Mouse (Mus musculus) ovary, adult 18-20 months (tissue): ENCODE measurements around the gene Gabra5.

Experiments used
- DNase-seq: peaks from one replicate; pipeline ENCODE4 v3.0.0; 2022; ENCODE audit warnings: low spot score, mixed read lengths

Gabra5 gene

DNA sequence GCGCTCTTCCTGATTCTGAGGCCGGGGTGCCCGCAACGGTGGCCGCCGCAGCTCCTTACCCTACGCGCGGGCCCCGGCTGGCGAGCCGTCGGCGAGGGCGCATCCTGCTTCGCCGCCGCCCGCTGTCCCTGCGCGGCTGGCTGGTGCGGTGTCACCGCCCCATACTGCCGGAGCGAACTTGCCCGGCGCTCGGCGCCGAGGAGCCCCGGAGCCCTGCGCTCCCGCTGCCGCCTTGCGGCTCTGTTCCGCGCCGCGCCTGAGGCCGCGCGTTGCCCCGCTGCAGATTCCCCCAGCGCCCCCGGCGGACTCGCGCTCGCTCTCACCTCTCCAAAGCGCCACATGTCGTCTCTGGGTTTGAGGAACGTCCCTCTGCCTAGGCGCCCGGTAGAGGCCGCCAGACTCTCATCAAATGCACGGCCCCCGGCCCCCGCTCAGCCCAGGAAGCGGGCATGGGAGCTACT lies at the start of gene Gabra5:
TSS of gene Gabra5 (minus strand) at position 379 of the 461 bp plus-strand sequence.
- DNase-seq, result no peak

DNA sequence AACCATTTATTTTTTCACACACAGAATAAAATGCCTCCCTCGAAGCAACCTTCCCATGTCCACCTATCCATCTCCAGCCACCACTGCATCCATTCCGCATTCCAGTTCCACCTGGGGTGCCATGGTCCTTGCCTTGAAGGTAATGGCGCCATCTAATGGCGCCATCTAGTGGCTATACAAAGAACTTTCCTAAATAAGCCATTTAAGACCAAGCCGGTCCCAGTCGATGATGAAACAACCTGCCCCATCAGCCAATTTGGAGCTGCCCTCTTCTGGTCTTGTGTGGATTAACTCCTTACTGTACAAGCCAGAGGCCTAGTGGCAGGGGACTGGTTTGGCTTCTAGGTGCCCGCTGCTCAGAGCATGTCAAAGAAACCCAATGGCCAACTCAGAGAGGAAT lies 28.7 kb upstream of the Gabra5 start:
- no peak for DNase-seq

DNA sequence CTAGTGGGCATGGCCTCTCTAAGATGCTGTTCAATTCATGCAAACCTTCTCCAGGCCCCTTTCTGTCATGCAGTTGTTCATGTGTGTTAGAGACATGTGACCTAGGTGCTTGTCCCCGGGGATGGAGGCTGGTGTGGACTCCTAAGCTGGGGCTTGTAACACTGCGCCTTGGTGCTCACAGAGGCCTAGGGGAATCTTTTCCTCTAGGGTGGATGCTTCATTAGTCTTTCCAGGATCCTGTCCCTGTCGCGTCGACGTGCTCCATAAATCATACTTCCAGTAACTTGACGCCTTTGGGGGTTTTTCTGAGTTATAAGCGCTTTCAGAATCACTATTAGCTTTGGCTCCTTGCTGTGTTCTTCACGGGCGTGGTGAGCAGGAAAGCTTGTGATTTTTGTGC lies 22.8 kb upstream of the Gabra5 start:
- no peak for DNase-seq

DNA sequence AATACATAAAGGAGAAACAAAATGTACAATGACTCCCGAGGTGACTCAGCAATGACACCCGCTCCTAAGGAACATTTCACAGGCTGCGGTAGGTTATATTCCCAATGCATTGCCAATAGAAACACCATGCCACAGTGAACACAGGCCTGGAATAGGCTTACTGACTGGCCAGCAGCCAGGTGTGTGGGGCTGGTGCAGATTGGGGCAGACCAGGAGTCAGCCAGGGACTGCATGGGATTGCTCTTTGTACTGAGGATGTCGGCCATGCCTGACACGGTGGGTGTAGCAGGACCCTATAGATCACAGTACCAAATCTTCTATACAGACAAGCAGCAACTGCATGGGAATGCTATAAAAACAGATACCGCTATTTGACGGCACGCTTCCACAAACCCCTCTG lies 20.1 kb upstream of the Gabra5 start:
- no peak for DNase-seq

DNA sequence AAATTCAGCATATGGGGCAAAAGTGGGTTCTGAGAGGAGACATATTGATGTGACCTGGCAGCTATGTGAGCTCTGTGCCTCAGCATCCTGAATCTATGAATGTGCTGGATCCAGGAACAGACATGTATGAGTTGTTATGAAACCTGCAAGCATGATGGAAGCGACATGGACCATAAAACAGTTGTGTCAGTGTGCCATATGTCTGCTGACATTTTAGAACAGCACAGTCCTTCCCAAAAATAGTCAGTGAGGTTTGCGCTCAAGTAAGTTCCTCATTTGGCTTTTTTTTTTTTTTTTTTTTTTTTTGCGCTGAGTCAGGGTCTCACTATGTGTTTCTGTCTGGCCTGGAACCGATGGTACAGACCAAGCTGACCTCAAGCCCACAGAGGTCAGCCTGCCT lies 19.6 kb upstream of the Gabra5 start:
- DNase-seq, result no peak

DNA sequence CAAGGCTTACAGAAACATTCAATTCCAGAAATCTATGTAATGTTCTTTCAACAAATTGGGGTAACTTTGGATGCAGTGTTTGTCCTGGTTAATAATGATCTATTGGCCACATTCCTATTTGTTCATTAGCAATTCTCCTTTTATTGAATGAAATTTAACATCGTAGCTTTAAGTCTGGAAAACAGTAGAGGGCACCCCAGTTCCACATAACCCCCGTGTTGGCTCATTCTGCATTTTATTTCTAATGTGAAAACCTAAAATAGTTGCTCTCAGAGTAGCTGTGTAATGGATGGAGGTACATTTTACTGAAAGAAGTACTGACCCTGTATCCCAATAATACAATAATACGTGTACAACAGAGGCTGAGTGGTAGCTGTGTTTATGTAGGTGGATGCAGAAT lies 3.1 kb upstream of the Gabra5 start:
- DNase-seq, result no peak

DNA sequence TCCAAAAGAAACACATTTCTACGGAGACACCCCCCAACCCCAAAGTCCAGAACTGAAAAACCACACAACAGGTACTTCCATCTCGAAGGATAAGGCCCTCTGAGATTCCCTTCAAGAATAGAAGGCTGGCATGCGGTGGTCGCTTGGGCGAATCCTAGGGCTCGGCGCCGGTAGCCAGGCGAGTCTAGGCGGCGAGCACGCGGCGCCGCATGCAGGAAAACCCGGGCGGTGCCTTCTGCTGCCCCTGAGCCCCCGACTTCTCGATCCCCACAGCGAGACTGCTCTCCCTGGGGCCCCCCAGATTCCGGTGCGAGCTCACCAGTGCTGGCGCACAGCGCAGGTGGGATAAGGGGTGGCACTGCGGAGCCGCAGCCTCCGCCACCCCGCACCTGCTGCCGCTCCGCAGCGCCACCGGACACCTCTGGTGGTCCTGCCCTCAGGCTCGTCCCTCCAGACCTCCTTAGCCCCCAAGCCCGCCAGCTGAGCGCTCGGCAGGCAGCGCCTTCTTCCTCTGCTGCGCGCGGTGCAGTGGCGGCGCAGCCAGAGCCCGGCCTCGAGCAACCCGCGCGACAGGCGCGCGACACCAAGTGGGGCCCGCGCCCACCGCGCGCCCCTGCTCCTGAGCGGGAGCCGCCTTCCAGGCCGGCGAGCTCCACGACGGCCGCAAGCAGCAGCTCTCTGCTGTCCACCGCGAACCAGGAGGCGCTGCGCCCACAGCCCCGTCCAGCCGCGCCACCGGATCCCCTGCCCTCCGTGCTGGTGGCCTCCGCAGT lies 813 bp downstream of the Gabra5 start:
- DNase-seq, result no peak

DNA sequence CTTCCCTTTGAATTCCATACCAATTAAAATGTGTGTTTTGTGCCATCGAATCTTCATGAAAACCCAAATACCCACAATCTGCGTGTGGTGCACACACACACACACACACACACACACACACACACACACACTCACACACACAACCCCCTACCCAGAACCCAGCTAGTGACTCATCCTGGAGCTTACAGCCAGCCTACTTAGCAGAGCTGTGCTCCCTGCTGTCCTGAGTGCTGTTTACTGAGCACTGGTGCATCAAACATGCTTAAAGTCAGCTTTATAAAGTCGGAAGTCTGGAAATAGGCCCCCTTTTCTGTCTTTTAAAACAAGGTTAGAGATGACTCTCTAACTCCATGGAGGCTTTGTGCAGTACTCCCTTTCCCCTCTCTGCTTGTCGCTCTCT lies 7.0 kb downstream of the Gabra5 start:
- no peak for DNase-seq

DNA sequence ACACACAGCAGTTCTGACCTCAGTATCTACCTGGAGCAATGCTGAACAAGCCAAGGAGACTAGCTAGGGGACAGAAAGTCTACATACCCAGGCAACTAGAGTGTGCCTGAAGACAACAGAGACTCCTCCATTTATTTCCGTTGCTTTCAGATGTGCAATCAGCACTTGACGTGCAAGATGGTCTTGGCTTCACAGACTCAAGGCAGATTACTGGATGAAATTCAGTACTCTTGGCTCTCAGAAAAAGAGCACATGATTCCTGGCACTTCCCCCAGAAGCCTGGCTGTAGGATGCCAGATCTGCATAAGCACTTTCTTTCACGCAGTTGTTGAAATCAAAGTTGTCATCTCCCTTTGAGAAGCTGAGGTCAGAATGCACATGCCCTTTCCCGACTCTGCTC lies 18.1 kb downstream of the Gabra5 start:
- DNase-seq, result no peak

DNA sequence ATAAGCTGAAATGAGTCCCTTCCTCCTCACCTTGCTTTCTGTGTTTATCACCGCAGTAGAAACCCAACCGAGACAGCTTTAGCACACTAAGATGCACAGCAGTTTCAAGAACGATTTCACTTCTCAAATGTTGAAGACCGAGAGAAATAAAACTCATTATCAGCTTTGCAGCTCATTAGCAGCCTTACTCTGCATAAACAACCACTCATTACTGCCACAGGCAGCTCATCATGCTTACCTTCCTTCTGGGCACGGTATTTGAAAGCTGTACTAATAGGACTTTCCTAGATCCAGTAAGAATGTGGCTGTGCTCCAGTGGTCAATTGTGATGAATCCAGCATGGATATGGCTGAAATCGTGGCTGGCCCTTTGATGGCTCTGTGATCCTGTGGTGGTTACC lies 23.0 kb downstream of the Gabra5 start:
- DNase-seq, result no peak

DNA sequence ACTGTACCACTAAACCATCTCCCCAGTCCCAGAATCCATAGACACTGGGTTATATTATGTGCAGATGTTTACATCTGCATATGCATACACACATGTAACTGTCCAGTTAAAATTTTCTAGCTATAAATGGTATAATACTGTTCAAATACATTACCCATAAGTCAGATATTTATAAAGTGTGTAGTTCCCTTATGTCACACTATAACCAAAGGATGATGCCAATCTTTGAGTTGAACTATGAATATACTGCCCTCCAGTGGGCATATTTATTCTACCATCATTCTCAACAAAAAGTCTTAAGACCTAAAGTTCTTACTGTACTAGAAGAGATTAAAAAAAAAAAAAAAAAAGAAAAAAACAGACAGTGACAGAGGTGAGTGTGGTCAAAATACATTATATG lies 27.0 kb downstream of the Gabra5 start:
- no peak for DNase-seq

DNA sequence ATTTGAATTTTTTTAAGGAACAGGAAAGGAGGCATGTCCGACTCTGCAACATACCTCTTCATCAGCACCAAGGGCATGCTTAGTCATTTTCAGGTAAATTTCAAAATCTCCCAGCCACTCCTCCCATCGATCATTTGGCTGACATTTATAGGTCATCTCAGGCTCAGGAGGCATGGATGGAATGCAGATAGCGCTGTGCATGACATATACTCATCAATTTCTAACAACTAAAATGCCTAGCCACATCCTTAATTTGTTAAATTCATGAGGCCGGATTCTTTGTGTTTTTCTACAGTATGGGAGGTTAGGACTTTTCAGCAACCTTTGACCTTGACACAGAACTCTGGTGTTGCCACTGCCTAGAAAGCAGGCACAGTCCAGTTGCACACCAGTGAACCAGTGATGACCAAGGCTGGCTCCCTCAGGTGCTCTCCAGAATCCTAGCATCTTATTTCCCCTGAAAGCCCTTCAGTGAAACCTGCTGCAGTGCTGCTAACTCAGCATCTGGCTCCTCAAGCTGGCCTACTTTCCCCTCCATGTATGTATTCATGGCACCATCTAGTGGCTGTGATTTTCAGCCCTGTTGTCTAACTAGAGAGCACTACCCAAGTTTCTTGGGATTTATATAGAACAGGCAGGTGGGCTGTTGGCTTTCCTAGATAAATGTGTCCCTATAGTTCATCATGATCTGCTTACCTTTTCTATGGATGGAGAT lies 35.9 kb downstream of the Gabra5 start:
- DNase-seq, result no peak

DNA sequence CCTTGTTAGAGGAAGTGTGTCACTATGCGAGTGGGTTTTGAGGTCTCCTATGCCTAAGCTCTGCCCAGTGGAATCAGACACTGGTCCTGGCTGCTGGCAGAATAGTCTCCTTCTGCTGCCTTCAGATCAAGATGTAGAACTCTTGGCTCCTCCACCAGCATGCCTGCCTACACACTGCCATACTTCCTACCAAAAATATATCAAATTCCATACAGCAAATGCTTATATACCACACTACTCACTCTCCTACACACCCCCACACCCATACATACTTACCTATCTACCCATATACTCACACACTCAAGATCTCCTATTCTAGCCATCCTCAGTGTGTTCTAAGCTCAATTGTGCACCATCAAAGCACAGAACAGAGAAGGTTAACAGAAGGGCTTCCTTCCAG lies 38.5 kb downstream of the Gabra5 start:
- DNase-seq, result no peak

DNA sequence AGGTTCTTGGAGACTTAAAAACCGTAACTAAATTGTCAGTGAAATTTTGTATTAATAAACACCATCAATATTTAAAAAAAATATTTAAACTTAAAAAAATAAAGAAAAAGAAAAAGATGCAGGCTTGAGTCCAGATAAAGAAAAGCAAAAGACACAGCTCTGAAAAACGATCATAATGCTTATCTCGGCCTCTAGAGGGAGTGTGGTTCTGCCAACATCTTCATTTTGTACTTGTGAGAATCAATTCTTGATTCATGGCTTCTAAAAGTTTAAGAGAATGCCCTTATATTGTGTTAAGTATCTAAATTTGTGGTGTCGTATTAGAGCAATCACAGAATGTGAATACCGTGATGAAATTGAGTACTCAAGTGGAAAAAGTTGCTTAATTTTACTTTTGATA lies 49.5 kb downstream of the Gabra5 start:
- DNase-seq, result no peak

DNA sequence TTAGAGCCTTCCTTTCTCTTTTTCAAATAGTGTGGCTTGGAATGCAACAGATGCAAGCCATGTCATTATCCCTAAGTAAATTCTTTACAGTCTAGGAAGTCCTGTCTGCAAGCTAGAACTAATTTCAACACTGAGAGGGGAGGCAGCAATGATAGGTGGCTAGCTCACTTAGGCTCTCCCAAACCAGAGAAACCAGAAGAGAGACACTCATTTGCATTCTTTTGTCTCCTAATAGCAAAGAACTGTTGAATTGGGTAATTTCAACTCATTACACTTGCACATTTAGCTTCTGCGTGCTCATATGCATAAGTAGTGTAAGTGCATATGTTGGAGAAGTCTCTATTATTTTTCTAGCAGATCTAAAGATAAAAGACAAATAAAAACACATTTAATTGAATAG lies 61.6 kb downstream of the Gabra5 start:
- DNase-seq, result no peak

DNA sequence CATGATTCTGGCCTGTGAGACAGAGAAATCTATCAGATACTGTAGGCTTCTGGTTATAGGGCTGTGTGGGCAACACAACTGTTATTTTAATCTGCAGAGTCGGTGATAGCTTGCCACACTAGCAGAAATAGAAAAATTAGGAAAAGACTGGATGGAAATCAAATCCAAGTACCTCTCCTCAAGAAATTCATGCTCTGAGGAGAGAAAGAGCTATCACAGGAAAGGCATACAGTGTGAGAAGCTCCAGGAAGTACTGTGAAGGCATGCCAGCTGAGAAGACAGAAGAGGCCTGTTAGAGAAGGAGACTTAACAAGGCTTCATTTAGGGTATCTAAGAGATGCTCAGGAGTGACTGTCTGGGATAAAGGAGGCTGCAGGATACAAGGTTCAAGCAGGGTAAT lies 87.2 kb downstream of the Gabra5 start:
- no peak for DNase-seq

DNA sequence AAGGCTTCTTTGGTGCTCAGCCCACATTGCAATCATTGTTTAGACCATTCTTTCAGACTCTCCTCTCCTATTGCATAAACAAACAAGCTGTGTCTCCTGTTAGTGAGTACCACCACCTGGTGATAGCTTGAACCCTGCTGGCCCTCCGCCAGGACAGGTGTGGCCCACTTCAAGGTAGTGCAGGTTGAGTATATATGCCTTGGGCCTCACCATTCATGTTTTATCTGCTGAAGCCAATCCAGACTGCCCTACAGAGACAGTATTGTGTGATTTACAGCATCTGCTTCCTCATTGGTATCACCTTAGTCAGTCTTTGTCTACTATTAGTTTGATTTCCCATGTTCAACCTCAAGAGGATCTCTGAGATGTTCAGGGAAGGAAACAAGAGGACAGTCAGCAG lies 88.8 kb downstream of the Gabra5 start:
- no peak for DNase-seq

DNA sequence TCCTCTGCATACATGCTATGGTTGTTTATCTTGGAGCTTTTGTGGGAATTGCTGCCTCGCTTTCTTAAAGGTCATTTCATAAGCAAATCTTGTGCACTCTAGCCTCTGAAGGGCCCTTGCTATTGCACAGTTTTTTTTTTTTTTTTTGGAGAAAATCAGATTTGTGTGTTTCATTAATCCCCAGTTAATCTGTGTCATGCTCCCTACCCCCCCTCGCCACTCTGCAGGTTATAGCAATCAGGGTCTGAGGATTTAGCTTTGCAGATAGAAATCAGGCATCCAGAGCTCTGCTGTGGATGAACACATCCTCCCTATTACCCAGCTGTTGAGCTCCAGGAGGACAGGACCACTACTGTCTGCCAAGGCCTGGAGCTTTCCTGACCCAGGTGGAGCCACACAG lies 90.5 kb downstream of the Gabra5 start, which contains the start of gene Gabrb3:
TSS of gene Gabrb3 (plus strand) at position 301 of the 400 bp plus-strand sequence.
- no peak for DNase-seq

DNA sequence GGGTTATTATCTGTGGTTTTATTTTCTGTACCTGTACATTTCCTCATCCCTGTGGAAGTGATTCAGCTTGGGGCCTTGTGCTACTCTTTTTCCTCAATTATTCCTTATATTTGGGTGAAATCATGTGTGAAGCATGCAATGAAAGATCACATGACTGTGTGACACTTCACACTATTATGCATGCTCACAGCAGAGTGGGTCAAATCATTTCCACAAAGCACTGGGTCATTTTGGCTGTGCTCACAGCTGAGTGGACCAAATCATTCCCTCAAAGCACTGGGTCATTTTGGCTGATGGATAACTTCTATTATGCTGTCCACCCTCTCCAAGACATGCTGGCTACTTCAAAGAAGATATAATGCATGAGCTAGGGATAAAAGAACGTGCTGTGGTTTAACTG lies 97.0 kb downstream of the Gabra5 start:
- DNase-seq, result no peak

DNA sequence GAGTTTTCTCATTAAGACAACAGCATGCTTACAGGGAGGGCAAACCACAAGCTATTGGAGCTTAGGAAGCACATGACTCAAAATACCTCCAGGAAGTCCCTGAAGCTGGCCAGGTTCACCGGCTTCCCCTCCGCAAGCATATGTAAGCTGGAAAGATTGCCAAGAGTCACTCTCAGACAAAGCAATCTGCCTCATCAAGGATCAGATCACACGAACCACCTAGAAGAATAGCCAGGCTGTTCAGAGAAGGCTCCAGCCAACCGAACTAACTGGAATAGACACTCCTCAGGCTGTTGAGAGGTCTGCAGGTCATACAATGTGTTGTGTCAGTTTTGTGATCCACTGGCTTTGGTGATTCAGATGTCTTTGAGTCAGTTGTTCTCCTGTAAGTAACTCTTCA lies 98.7 kb downstream of the Gabra5 start:
- no peak for DNase-seq

DNA sequence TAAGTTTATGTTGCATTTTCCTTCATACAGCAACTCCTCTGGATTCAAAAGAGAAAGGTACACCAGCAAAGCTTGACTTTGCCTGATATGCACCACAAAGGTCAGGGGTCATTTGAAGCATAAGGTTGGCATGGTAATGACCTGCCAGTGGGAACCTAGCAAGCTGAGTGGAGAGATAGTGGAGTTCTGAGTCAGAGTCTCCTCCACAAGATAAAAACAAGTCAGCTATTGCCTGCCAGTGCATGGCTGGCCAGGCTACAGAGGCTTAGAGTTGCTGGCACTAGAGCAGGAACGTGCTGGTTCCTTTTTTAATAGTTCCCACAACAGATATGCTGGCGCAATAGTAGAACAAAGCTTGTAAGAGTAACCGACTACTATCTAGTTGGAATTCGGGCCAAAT lies 116.3 kb downstream of the Gabra5 start:
- DNase-seq, result no peak

DNA sequence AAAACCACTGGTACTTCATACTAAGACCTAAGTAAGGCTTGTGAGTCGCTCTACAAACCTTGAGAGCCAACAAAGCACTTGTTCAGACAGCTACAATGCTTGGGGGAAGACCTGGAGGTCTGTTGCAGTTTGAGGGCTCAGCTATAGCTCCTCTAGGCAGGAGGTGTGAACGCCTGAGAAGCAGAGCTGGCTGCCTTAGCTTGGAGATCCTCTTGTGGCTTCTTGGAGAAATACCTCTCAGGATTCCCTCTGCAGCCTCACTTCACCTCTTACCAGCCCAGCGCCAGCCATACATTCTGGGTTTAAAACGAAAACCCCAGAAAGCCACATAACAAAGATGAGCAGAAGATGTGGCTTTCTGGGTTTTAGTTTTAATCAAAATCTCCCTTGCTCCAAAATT lies 119.8 kb downstream of the Gabra5 start:
- DNase-seq, result no peak

DNA sequence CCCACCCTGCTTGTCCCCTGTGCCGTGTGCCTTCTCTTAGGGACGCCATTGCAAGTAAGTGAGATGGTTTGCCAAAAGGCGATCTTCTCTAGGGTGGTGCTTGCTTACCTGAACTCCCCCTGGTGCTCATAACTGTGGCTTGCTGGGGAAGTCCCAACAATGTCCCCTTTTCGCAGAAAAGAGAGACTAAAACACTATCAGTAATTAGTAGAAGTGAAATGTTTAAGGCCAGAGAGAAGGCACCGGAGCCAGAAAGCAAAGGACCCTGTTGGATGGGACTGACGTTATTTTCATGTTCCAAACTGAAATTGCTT lies 122.6 kb downstream of the Gabra5 start:
- no peak for DNase-seq
